8 mouse cellular contexts compared by ENCODE assay signal in the genomic region with DNA sequence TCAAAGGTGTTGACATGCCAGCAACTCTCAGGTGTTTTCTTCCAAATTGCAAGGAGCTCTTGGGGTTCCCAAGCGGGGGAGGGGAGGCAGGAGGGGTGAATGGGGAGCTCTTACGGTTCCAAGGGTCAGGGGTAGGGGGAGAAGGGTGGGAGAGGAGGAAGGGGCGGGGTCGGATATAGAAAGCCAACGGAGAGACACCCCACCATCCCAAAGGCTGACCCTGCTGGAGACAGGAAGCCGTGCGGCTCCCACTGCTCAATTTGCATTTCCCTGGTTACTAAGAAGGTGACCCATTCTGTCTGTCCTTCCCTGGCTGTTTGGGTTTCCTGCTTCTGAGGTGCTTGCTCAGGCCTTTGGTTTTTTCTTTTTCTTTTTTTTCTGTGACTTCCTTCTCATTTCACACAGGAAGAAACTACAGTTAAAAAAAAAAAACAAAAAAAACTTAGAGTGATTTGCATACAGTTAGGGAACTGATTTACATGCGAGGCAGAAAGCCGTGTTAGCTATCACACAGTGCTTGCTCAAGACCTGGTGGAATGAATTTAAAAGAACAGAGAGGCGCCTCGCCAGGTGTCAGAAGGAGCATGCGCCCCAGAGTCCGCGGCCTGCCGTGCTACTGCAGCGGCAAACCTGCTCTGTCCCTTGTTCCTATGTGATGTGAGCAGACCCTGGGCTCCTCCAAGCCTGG. TPM values are rescaled to one million over a fixed set of nuclear protein-coding genes. Genes with fewer than 3 reads are reported as not detected.
DNase-seq lines count a peak whose midpoint lies in the region; ATAC-seq and TF ChIP-seq lines count a peak whose summit lies in the region.

No protein-coding gene starts in this region.

- no peak overlapping the region for H3K9ac ChIP-seq in hindbrain, embryonic 14.5 days

- H3K27ac ChIP-seq in kidney, adult 2 months (ENCODE audit: insufficient read depth, low read depth, low read length), result no peak overlapping the region
- H3K27ac ChIP-seq in hindbrain, embryonic 14.5 days, result no peak overlapping the region

- DNase-seq in kidney, adult 9 months, result peak; percentile 12
- no peak for DNase-seq in kidney, adult 2 months
- DNase-seq in ES-CJ7 (ENCODE audit: low read depth, low spot score), result peak; percentile 81
- no peak for DNase-seq in hindbrain, embryonic 14.5 days (ENCODE audit: low spot score)
- DNase-seq in heart, postnatal 36 days, result no peak
- DNase-seq in layer of hippocampus, postnatal 10 days (ENCODE audit: low spot score in 2 of 2), result no peak

- H3K4me1 ChIP-seq in kidney, adult 2 months (ENCODE audit: control insufficient read depth, insufficient read depth, low read length), result no peaks in the 10 kb centered on the region
- H3K4me1 ChIP-seq in hindbrain, embryonic 14.5 days (replicated peaks; ENCODE audit: control insufficient read depth, insufficient read depth, low read length), result no peaks in the 10 kb centered on the region

- H3K27me3 ChIP-seq in kidney, adult 2 months (replicated peaks; ENCODE audit: control insufficient read depth, insufficient read depth, low read length), result no peaks in the 10 kb centered on the region
- peaks cover 5% of the 10 kb centered on the region; the same call in 1 of the 2 replicates for H3K27me3 ChIP-seq in hindbrain, embryonic 14.5 days (ENCODE audit: control insufficient read depth, insufficient read depth, low read length)

- H3K36me3 ChIP-seq in kidney, adult 2 months (ENCODE audit: control insufficient read depth, insufficient read depth, low read length), result no peaks in the 10 kb centered on the region
- H3K36me3 ChIP-seq in hindbrain, embryonic 14.5 days (replicated peaks; ENCODE audit: control insufficient read depth, insufficient read depth), result no peaks in the 10 kb centered on the region

- TF ChIP-seq CTCF in kidney, adult 2 months (conservative IDR thresholded peaks at IDR 0.05; ENCODE audit: insufficient read depth, insufficient read length, low read depth, low read length), result no peak

- 21% methylated on average over 16 of the region's 16 CpGs for WGBS in kidney, adult 2 months
- WGBS in hindbrain, embryonic 14.5 days, result 18% methylated on average over 16 of the region's 16 CpGs

- intact Hi-C loops in heart, postnatal 36 days (cut with DNase I), result no loop called here

- H3K4me3 ChIP-seq in kidney, adult 2 months (ENCODE audit: insufficient read depth, low read depth, low read length), result no peak overlapping the region
- H3K4me3 ChIP-seq in hindbrain, embryonic 14.5 days (replicated peaks; ENCODE audit: low read length), result no peak overlapping the region

- H3K4me2 ChIP-seq in hindbrain, embryonic 14.5 days (replicated peaks), result peak overlapping the region; percentile 27

- H3K9me3 ChIP-seq in hindbrain, embryonic 14.5 days (ENCODE audit: control insufficient read depth, low read length), result no peaks in the 10 kb centered on the region

- TF ChIP-seq POLR2A in kidney, adult 2 months (IDR thresholded peaks at IDR 0.05; ENCODE audit: low read depth, low read length), result no peak

- no peak for ATAC-seq in hindbrain, embryonic 14.5 days (ENCODE audit: low FRiP score)
- ATAC-seq in neutrophil, adult 5-6 weeks (ENCODE audit: extremely low read depth, insufficient number of reproducible peaks, low FRiP score, poor library complexity, severe bottlenecking), result peak; percentile 75
- ATAC-seq in frontal cortex, adult (ENCODE audit: low TSS enrichment), result no peak

RNA-seq across cellular contexts. Expression of gene Grhl3, which starts 44.5 kb away (rescaled TPM):
- 0.28 and 0.49 TPM in 2 replicates for polyA plus RNA-seq in kidney, adult 2 months (2012; rRNA removed)
- polyA plus RNA-seq in hindbrain, embryonic 14.5 days (2014; fragmentation: Nextera tagmentation; extraction: Ambion mirVana), result 1.0 and 1.1 TPM in 2 replicates
- 0.23 and 0.49 TPM in 2 replicates for total RNA-seq in neutrophil, adult 5-6 weeks (2017)
- total RNA-seq in heart, postnatal 36 days (2021), result not detected
- under 1 TPM; 0.30 to 0.65 TPM for total RNA-seq in layer of hippocampus, postnatal 10 days (2021)

Comparison
In these comparisons a context has a peak if more than half of its experiments do, and no peak if none do; other contexts are left out.
1. DNase-seq: peak in kidney, adult 9 months (single experiment) and ES-CJ7 (single experiment); none in kidney, adult 2 months (single experiment), hindbrain, embryonic 14.5 days (single experiment), heart, postnatal 36 days (0 of 2) and layer of hippocampus, postnatal 10 days (0 of 2).